Mouse (Mus musculus): ENCODE data around the gene Mgat4d.

GRCm38 (mm10) chr8:83315691-83316090 lies 32.6 kb upstream of the Mgat4d start:
- no peak for TF ChIP-seq CTCF (IDR thresholded peaks at IDR 0.05; ENCODE audit: insufficient read depth, low read depth, low read length)
- no peak for TF ChIP-seq POLR2A (IDR thresholded peaks at IDR 0.05; ENCODE audit: insufficient read depth, low read depth, low read length)
